Mouse (Mus musculus): ENCODE results near the gene P4ha1. TPM values are rescaled to one million over a fixed set of nuclear protein-coding genes. Genes with fewer than 3 reads are reported as not detected.

Gene P4ha1
- polyA plus RNA-seq, 1 experiment, result 21.0 TPM

GRCm38 (mm10) chr10:59353065-59353464 is 30.0 kb downstream of the P4ha1 start:
- TF ChIP-seq POLR2A (IDR thresholded peaks at IDR 0.05; ENCODE audit: borderline replicate concordance, extremely low read depth, insufficient read depth, insufficient read length, poor library complexity, severe bottlenecking) (no peak), CTCF (IDR thresholded peaks at IDR 0.05; ENCODE audit: borderline replicate concordance, extremely low read depth, insufficient read depth, insufficient read length) (peak; percentile 20; the same call in 1 of the 2 replicates)
- peak; percentile 26 for DNase-seq (ENCODE audit: low read depth)

GRCm38 (mm10) chr10:59354120-59354519 is 31.0 kb downstream of the P4ha1 start:
- TF ChIP-seq POLR2A (IDR thresholded peaks at IDR 0.05; ENCODE audit: borderline replicate concordance, extremely low read depth, insufficient read depth, insufficient read length, poor library complexity, severe bottlenecking), result no peak
- no peak for DNase-seq (ENCODE audit: low read depth)

GRCm38 (mm10) chr10:59355020-59355419 is 31.9 kb downstream of the P4ha1 start:
- no peak for DNase-seq (ENCODE audit: low read depth)
- TF ChIP-seq POLR2A (IDR thresholded peaks at IDR 0.05; ENCODE audit: borderline replicate concordance, extremely low read depth, insufficient read depth, insufficient read length, poor library complexity, severe bottlenecking) (no peak), CTCF (IDR thresholded peaks at IDR 0.05; ENCODE audit: borderline replicate concordance, extremely low read depth, insufficient read depth, insufficient read length) (no peak)

GRCm38 (mm10) chr10:59358744-59359143 is 35.6 kb downstream of the P4ha1 start:
- peak; percentile 21 for DNase-seq (ENCODE audit: low read depth)
- TF ChIP-seq CTCF (IDR thresholded peaks at IDR 0.05; ENCODE audit: borderline replicate concordance, extremely low read depth, insufficient read depth, insufficient read length) (0 out of 2 replicates have a peak, but pooled peaks have one; percentile 1), POLR2A (IDR thresholded peaks at IDR 0.05; ENCODE audit: borderline replicate concordance, extremely low read depth, insufficient read depth, insufficient read length, poor library complexity, severe bottlenecking) (no peak)

GRCm38 (mm10) chr10:59363208-59363607 is 40.1 kb downstream of the P4ha1 start:
- DNase-seq (ENCODE audit: low read depth), result no peak
- no peak for TF ChIP-seq POLR2A (IDR thresholded peaks at IDR 0.05; ENCODE audit: borderline replicate concordance, extremely low read depth, insufficient read depth, insufficient read length, poor library complexity, severe bottlenecking)
- no peak for TF ChIP-seq CTCF (IDR thresholded peaks at IDR 0.05; ENCODE audit: borderline replicate concordance, extremely low read depth, insufficient read depth, insufficient read length)

GRCm38 (mm10) chr10:59364551-59364950 is 41.5 kb downstream of the P4ha1 start:
- DNase-seq (ENCODE audit: low read depth), result no peak
- TF ChIP-seq POLR2A (IDR thresholded peaks at IDR 0.05; ENCODE audit: borderline replicate concordance, extremely low read depth, insufficient read depth, insufficient read length, poor library complexity, severe bottlenecking), result no peak
- no peak for TF ChIP-seq CTCF (IDR thresholded peaks at IDR 0.05; ENCODE audit: borderline replicate concordance, extremely low read depth, insufficient read depth, insufficient read length)

- TF ChIP-seq POLR2A (IDR thresholded peaks at IDR 0.05; ENCODE audit: borderline replicate concordance, extremely low read depth, insufficient read depth, insufficient read length, poor library complexity, severe bottlenecking), result no peak
- no peak for TF ChIP-seq CTCF (IDR thresholded peaks at IDR 0.05; ENCODE audit: borderline replicate concordance, extremely low read depth, insufficient read depth, insufficient read length)
- DNase-seq (ENCODE audit: low read depth), result no peak
Observed at GRCm38 (mm10) chr10:59365804-59366589, 42.9 kb downstream of the P4ha1 start.

- DNase-seq (ENCODE audit: low read depth), result no peak
- no peak for TF ChIP-seq POLR2A (IDR thresholded peaks at IDR 0.05; ENCODE audit: borderline replicate concordance, extremely low read depth, insufficient read depth, insufficient read length, poor library complexity, severe bottlenecking)
- no peak for TF ChIP-seq CTCF (IDR thresholded peaks at IDR 0.05; ENCODE audit: borderline replicate concordance, extremely low read depth, insufficient read depth, insufficient read length)
Observed at GRCm38 (mm10) chr10:59366746-59367145, 43.6 kb downstream of the P4ha1 start.

- TF ChIP-seq CTCF (IDR thresholded peaks at IDR 0.05; ENCODE audit: borderline replicate concordance, extremely low read depth, insufficient read depth, insufficient read length) (no peak), POLR2A (IDR thresholded peaks at IDR 0.05; ENCODE audit: borderline replicate concordance, extremely low read depth, insufficient read depth, insufficient read length, poor library complexity, severe bottlenecking) (no peak)
- no peak for DNase-seq (ENCODE audit: low read depth)
Observed at GRCm38 (mm10) chr10:59367206-59367605, 44.1 kb downstream of the P4ha1 start.

GRCm38 (mm10) chr10:59368729-59369128 is 45.6 kb downstream of the P4ha1 start:
- TF ChIP-seq CTCF (IDR thresholded peaks at IDR 0.05; ENCODE audit: borderline replicate concordance, extremely low read depth, insufficient read depth, insufficient read length) (no peak), POLR2A (IDR thresholded peaks at IDR 0.05; ENCODE audit: borderline replicate concordance, extremely low read depth, insufficient read depth, insufficient read length, poor library complexity, severe bottlenecking) (no peak)

GRCm38 (mm10) chr10:59369426-59369825 is 46.3 kb downstream of the P4ha1 start:
- no peak for DNase-seq (ENCODE audit: low read depth)
- TF ChIP-seq POLR2A (IDR thresholded peaks at IDR 0.05; ENCODE audit: borderline replicate concordance, extremely low read depth, insufficient read depth, insufficient read length, poor library complexity, severe bottlenecking) (no peak), CTCF (IDR thresholded peaks at IDR 0.05; ENCODE audit: borderline replicate concordance, extremely low read depth, insufficient read depth, insufficient read length) (no peak)

More at GRCm38 (mm10) chr10:59368729-59369128, 45.6 kb downstream of the P4ha1 start:
- DNase-seq (ENCODE audit: low read depth), result no peak

GRCm38 (mm10) chr10:59377906-59378305 is 54.8 kb downstream of the P4ha1 start:
- TF ChIP-seq CTCF (IDR thresholded peaks at IDR 0.05; ENCODE audit: borderline replicate concordance, extremely low read depth, insufficient read depth, insufficient read length) (no peak), POLR2A (IDR thresholded peaks at IDR 0.05; ENCODE audit: borderline replicate concordance, extremely low read depth, insufficient read depth, insufficient read length, poor library complexity, severe bottlenecking) (no peak)

More at GRCm38 (mm10) chr10:59377906-59378305, 54.8 kb downstream of the P4ha1 start:
- no peak for DNase-seq (ENCODE audit: low read depth)
